Mouse (Mus musculus) bone marrow macrophage, adult 2 months (primary cell): ENCODE results near the gene Cd209a.

ENCODE experiments used
- CTCF ChIP-seq: IDR thresholded peaks from 2 replicates; pipeline ENCODE4 v1.5.1; 2012; ENCODE audit warnings: low read depth, mild to moderate bottlenecking, low read length, moderate library complexity
- POLR2A ChIP-seq: IDR thresholded peaks from 2 replicates; pipeline ENCODE4 v1.6.1; 2012; ENCODE audit warnings: mild to moderate bottlenecking, low read depth, low read length, borderline replicate concordance

- no peak for TF ChIP-seq POLR2A
- no peak for TF ChIP-seq CTCF
These were observed 5.6 kb upstream of the Cd209a start for GRCm38 (mm10) chr8:3754261-3754850.
